In the genomic region with DNA sequence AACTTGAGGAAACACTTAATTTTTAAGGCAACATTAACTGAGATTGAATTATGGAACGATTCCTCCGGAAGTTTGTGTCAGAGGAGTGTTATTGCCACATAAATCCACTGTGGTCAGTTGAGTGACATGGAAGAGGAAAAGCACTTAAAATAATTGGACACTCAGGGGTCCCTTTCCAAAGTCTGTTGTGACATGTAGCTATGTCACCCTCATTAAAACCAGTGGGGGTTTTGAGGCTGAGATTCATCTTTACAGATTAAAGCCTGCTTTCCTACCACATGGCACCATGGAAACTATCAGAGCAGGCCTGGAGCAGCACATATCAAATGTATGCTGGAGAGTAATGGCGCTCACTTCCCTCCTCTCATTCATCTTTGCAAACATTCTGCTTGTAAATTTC, we compare ENCODE assay signal across 20 mouse cellular contexts. TPM values are rescaled to one million over a fixed set of nuclear protein-coding genes. Genes with fewer than 3 reads are reported as not detected.
DNase-seq lines count a peak whose midpoint lies in the region; ATAC-seq and TF ChIP-seq lines count a peak whose summit lies in the region.
"Had no signal": no experiment of that assay in that cellular context is flagged by ENCODE, and none has a peak within 500 bp of the region (broad histone marks: within the 10 kb centered on the region; RNA-seq: fewer than 3 reads in every experiment).

No protein-coding gene starts in this region.

- no peak overlapping the region for H3K4me2 ChIP-seq in kidney, postnatal 0 days (ENCODE audit: low read length)
- H3K4me2 ChIP-seq in forebrain, embryonic 13.5 days, result no peak overlapping the region
- H3K4me2 ChIP-seq: embryonic facial prominence, embryonic 12.5 days; heart, embryonic 15.5 days; limb, embryonic 13.5 days had no signal

- no peak overlapping the region for H3K27ac ChIP-seq in kidney, postnatal 0 days
- no peak overlapping the region for H3K27ac ChIP-seq in forebrain, embryonic 13.5 days
- H3K27ac ChIP-seq: embryonic facial prominence, embryonic 12.5 days; heart, adult 2 months; heart, embryonic 15.5 days; hindbrain, embryonic 10.5 days; limb, embryonic 13.5 days; liver, embryonic 14.5 days had no signal

- H3K27me3 ChIP-seq in kidney, postnatal 0 days (ENCODE audit: insufficient read depth, low read length), result no peaks in the 10 kb centered on the region
- H3K27me3 ChIP-seq in forebrain, embryonic 13.5 days, result no peaks in the 10 kb centered on the region
- H3K27me3 ChIP-seq: embryonic facial prominence, embryonic 12.5 days; heart, embryonic 15.5 days; limb, embryonic 13.5 days; megakaryocyte, embryonic 14.5 days had no signal

- H3K9ac ChIP-seq in kidney, postnatal 0 days (ENCODE audit: low read depth, low read length), result no peak overlapping the region
- no peak overlapping the region for H3K9ac ChIP-seq in forebrain, embryonic 13.5 days
- H3K9ac ChIP-seq: embryonic facial prominence, embryonic 12.5 days; heart, embryonic 15.5 days; limb, embryonic 13.5 days; liver, embryonic 14.5 days had no signal

- no peaks in the 10 kb centered on the region for H3K4me1 ChIP-seq in kidney, postnatal 0 days (replicated peaks; ENCODE audit: insufficient read depth, low read length)
- no peaks in the 10 kb centered on the region for H3K4me1 ChIP-seq in forebrain, embryonic 13.5 days
- H3K4me1 ChIP-seq: embryonic facial prominence, embryonic 12.5 days; heart, embryonic 15.5 days; hindbrain, embryonic 10.5 days; megakaryocyte, embryonic 14.5 days had no signal

- H3K9me3 ChIP-seq in kidney, postnatal 0 days (replicated peaks; ENCODE audit: low read length), result no peaks in the 10 kb centered on the region
- H3K9me3 ChIP-seq in forebrain, embryonic 13.5 days (replicated peaks), result no peaks in the 10 kb centered on the region
- H3K9me3 ChIP-seq: embryonic facial prominence, embryonic 12.5 days; heart, embryonic 15.5 days; hindbrain, embryonic 10.5 days; limb, embryonic 13.5 days; megakaryocyte, embryonic 14.5 days had no signal

- no peaks in the 10 kb centered on the region for H3K36me3 ChIP-seq in kidney, postnatal 0 days (ENCODE audit: insufficient read depth, low read length)
- no peaks in the 10 kb centered on the region for H3K36me3 ChIP-seq in forebrain, embryonic 13.5 days (ENCODE audit: poor library complexity, severe bottlenecking)
- H3K36me3 ChIP-seq: embryonic facial prominence, embryonic 12.5 days; heart, embryonic 15.5 days; hindbrain, embryonic 10.5 days; limb, embryonic 13.5 days had no signal

- WGBS in kidney, postnatal 0 days, result 22% methylated on average over 3 of the region's 3 CpGs
- WGBS in forebrain, embryonic 13.5 days, result 70% methylated on average over 3 of the region's 3 CpGs

- peak; percentile 20 for DNase-seq in embryo, embryonic 11 days
- DNase-seq in embryo, embryonic 10 days (ENCODE audit: low spot score), result no peak
- DNase-seq in kidney, postnatal 0 days (ENCODE audit: low spot score), result no peak
- no peak for DNase-seq in kidney, adult 18-20 months
- DNase-seq in kidney, postnatal 14 days, result peak; percentile 22
- no peak for DNase-seq in cerebellum, postnatal 36 days
- no peak for DNase-seq in cerebellum, postnatal 25 days
- DNase-seq: cerebellum, postnatal 10 days; heart, adult 2 months; lung, postnatal 14 days; spleen, adult 18-20 months; thymus, adult 18-20 months had no signal

- peak; percentile 66; the same call in 1 of the 2 replicates for ATAC-seq in kidney, postnatal 0 days (replicated peaks; ENCODE audit: low FRiP score, low read depth)
- ATAC-seq in forebrain, embryonic 13.5 days, result peak; percentile 70; the same call in 1 of the 2 replicates
- ATAC-seq: inflammation-experienced regulatory T-cells, adult 6 months had no signal

- H3K4me3 ChIP-seq in kidney, postnatal 0 days (replicated peaks; ENCODE audit: low read depth, low read length), result no peak overlapping the region
- H3K4me3 ChIP-seq in forebrain, embryonic 13.5 days, result no peak overlapping the region
- H3K4me3 ChIP-seq: embryonic facial prominence, embryonic 12.5 days; heart, adult 2 months; heart, embryonic 15.5 days; hindbrain, embryonic 10.5 days; limb, embryonic 13.5 days; megakaryocyte, embryonic 14.5 days had no signal

- no peak for TF ChIP-seq CTCF in kidney, postnatal 0 days (IDR thresholded peaks at IDR 0.05; ENCODE audit: low read depth)

RNA-seq across cellular contexts. Expression of gene Agmo, which starts 31.2 kb away (rescaled TPM):
- 0.65 and 0.92 TPM in 2 replicates for polyA plus RNA-seq in kidney, postnatal 0 days (2015; fragmentation: Nextera tagmentation; extraction: Ambion mirVana)
- polyA plus RNA-seq in forebrain, embryonic 13.5 days (2015; fragmentation: Nextera tagmentation; extraction: Ambion mirVana), result 0.14 and 0.48 TPM in 2 replicates

Comparison
In these comparisons a context has a peak if more than half of its experiments do, and no peak if none do; other contexts are left out.
1. DNase-seq: peak in embryo, embryonic 11 days (single experiment) and kidney, postnatal 14 days (single experiment); none in embryo, embryonic 10 days (single experiment), kidney, postnatal 0 days (single experiment), kidney, adult 18-20 months (single experiment), cerebellum, postnatal 36 days (0 of 2) and cerebellum, postnatal 25 days (0 of 2).